Mouse (Mus musculus) central nervous system, embryonic 11.5 days (tissue): ENCODE measurements around the gene Hoxb9. TPM values are rescaled to one million over a fixed set of nuclear protein-coding genes. Genes with fewer than 3 reads are reported as not detected.

ENCODE experiments used
- polyA plus RNA-seq: library from polyadenylated mRNA; depleted of rRNA; stranded (reverse); fragments of >200 nt; gene quantifications from 2 replicates; pipeline ENCODE4 v1.2.3, GENCODE M21; 2012; rRNA removed

Hoxb9 gene
- polyA plus RNA-seq = 0.19 and 33.6 TPM in 2 replicates

GRCm38 (mm10) chr11:96270996-96271540 lies at the start of gene Hoxb9:
Gene Hoxb9, plus strand, starts transcription at chr11:96271457.

GRCm38 (mm10) chr11:96281855-96282570 lies 10.8 kb downstream of the Hoxb9 start, which contains the start of gene Hoxb8:
Gene Hoxb8, plus strand, starts transcription at chr11:96281905.

GRCm38 (mm10) chr11:96285771-96286738 lies 14.8 kb downstream of the Hoxb9 start, which contains the start of gene Hoxb7:
Gene Hoxb7, plus strand, starts transcription at chr11:96286623.

GRCm38 (mm10) chr11:96291681-96292564 lies 20.7 kb downstream of the Hoxb9 start, which contains the start of gene Hoxb6:
Gene Hoxb6, plus strand, starts transcription at chr11:96292476.

GRCm38 (mm10) chr11:96303151-96304099 lies 32.2 kb downstream of the Hoxb9 start, which contains the start of gene Hoxb5:
Gene Hoxb5, plus strand, starts transcription at chr11:96303336.

GRCm38 (mm10) chr11:96317608-96318367 lies 46.5 kb downstream of the Hoxb9 start, which contains the start of gene Hoxb4:
Gene Hoxb4, plus strand, starts transcription at chr11:96318267.

GRCm38 (mm10) chr11:96323154-96323553 lies 51.9 kb downstream of the Hoxb9 start, which contains the start of gene Hoxb3:
Gene Hoxb3, plus strand, starts transcription at chr11:96323326.

Other genes with a start within 250 kb of the Hoxb9 start
- gene Gip, start 246.9 kb upstream of the Hoxb9 start, polyA plus RNA-seq = 0.18 TPM in 1 of 2 replicates, not detected in the other
- 49.4 and 59.9 TPM in 2 replicates for gene Snf8, start 236.6 kb upstream of the Hoxb9 start, polyA plus RNA-seq
- 37.6 and 45.1 TPM in 2 replicates for gene Ube2z, start 206.1 kb upstream of the Hoxb9 start, polyA plus RNA-seq
- gene Atp5g1, start 195.8 kb upstream of the Hoxb9 start, polyA plus RNA-seq = 217 and 260 TPM in 2 replicates
- not detected in 2 replicates for gene Calcoco2, start 159.5 kb upstream of the Hoxb9 start, polyA plus RNA-seq
- gene Ttll6, start 137.7 kb upstream of the Hoxb9 start, polyA plus RNA-seq = 0.06 and 0.08 TPM in 2 replicates
- 0.09 TPM in 1 of 2 replicates, not detected in the other for gene Hoxb13, start 77.1 kb upstream of the Hoxb9 start, polyA plus RNA-seq
- gene Hoxb8, start 10.4 kb downstream of the Hoxb9 start, polyA plus RNA-seq = 0.85 and 34.6 TPM in 2 replicates
- 1.5 and 10.7 TPM in 2 replicates for gene Hoxb7, start 15.2 kb downstream of the Hoxb9 start, polyA plus RNA-seq
- gene Hoxb6, start 21.0 kb downstream of the Hoxb9 start, polyA plus RNA-seq = 1.6 and 25.5 TPM in 2 replicates
- 0.56 and 17.7 TPM in 2 replicates for gene Hoxb5, start 31.9 kb downstream of the Hoxb9 start, polyA plus RNA-seq
- 1.6 and 11.1 TPM in 2 replicates for gene Hoxb4, start 46.8 kb downstream of the Hoxb9 start, polyA plus RNA-seq
- gene Hoxb3, start 51.9 kb downstream of the Hoxb9 start, polyA plus RNA-seq = 2.1 and 37.0 TPM in 2 replicates
- 2.4 and 26.0 TPM in 2 replicates for gene Hoxb2, start 79.1 kb downstream of the Hoxb9 start, polyA plus RNA-seq
- 0.17 and 0.84 TPM in 2 replicates for gene Hoxb1, start 94.3 kb downstream of the Hoxb9 start, polyA plus RNA-seq
- gene Skap1, start 193.1 kb downstream of the Hoxb9 start, polyA plus RNA-seq = 0.96 and 0.98 TPM in 2 replicates